Mouse (Mus musculus) Patski (cell line): ENCODE data around the gene Kcna1. TPM values are rescaled to one million over a fixed set of nuclear protein-coding genes. Genes with fewer than 3 reads are reported as not detected.

ENCODE experiments used
- ATAC-seq: fragments of 100-300 bp; one replicate; pipeline ENCODE4 v1.8.0; 2021
- CTCF ChIA-PET: fragments of 350-600 bp; sonication (Branson Sonifier 250); formaldehyde crosslinking; loops from one replicate; lab custom pipeline; 2022; ENCODE audit warnings: inconsistent platforms; lab: Charles Lee
- POLR2A ChIA-PET: fragments of 350-600 bp; sonication (Branson Sonifier 250); formaldehyde crosslinking; loops from one replicate; lab custom pipeline; 2022; ENCODE audit warnings: antibody characterized with exemption, inconsistent platforms; lab: Charles Lee
- DNase-seq: peaks from one replicate; pipeline ENCODE4 v3.0.0-alpha.2; 2011; ENCODE audit warnings: low read depth, low spot score
- H3K27me3 ChIP-seq: fragments of 371-371 bp; one replicate; pipeline ENCODE4 v1.5.1; 2021
- CTCF ChIP-seq: fragments of 100-300 bp; IDR thresholded peaks from one replicate; pipeline ENCODE4 v1.5.1; 2021
- in situ Hi-C: fragments of 300-500 bp; cut with MboI; formaldehyde crosslinking; loops from 3 replicates; pipeline ENCODE4 v1.11.1; 2018; ENCODE audit warnings: low pct_unique_long_range_greater_than_20kb, mixed read lengths
- polyA plus RNA-seq: library from polyadenylated mRNA; unstranded; gene quantifications from one replicate; pipeline ENCODE4 v1.2.3, GENCODE M21; 2021

The Kcna1 gene
- polyA plus RNA-seq, 1 experiment from 2014 or later: 0.42 TPM

- in situ Hi-C loops: no loop called here
- POLR2A ChIA-PET: interaction anchor here (0.6 kb wide), 1 partner anchor 496 kb away, joined by 5 read pairs; no protein-coding TSS in a partner anchor
- H3K27me3 ChIP-seq: peaks cover 76% of the 10 kb centered on the region
- ATAC-seq (no peak), DNase-seq (no peak)
- CTCF ChIA-PET: interaction anchor here (1.6 kb wide), 1 partner anchor 22 kb away, joined by 4 read pairs; no protein-coding TSS in a partner anchor
- no peak for TF ChIP-seq CTCF
These were observed 1.1 kb downstream of the Kcna1 start for GRCm38 (mm10) chr6:126645044-126645541.

GRCm38 (mm10) chr6:126644181-126645043, 1.8 kb downstream of the Kcna1 start:
- in situ Hi-C loops: no loop called here
- DNase-seq: no peak
- peak; percentile 49 for ATAC-seq
- peaks cover 73% of the 10 kb centered on the region for H3K27me3 ChIP-seq
- POLR2A ChIA-PET: interaction anchor here (0.6 kb wide), 1 partner anchor 495 kb away, joined by 5 read pairs; no protein-coding TSS in a partner anchor
- TF ChIP-seq CTCF: no peak
- CTCF ChIA-PET: interaction anchor here (1.6 kb wide), 1 partner anchor 22 kb away, joined by 4 read pairs; no protein-coding TSS in a partner anchor

GRCm38 (mm10) chr6:126643341-126644055, 2.7 kb downstream of the Kcna1 start:
- CTCF ChIA-PET: interaction anchor here (1.3 to 1.6 kb wide), 2 partner anchors 21 to 80 kb away, joined by 4 read pairs; no protein-coding TSS in a partner anchor
- no peak for DNase-seq
- peaks cover 78% of the 10 kb centered on the region for H3K27me3 ChIP-seq
- no peak for TF ChIP-seq CTCF
- in situ Hi-C loops: no loop called here
- no peak for ATAC-seq
- POLR2A ChIA-PET: interaction anchor here (1.0 kb wide), 1 partner anchor 74 kb away, joined by 4 read pairs; no protein-coding TSS in a partner anchor

- ATAC-seq (no peak), DNase-seq (no peak)
- in situ Hi-C loops: no loop called here
- H3K27me3 ChIP-seq: peaks cover 75% of the 10 kb centered on the region
- no peak for TF ChIP-seq CTCF
- CTCF ChIA-PET: interaction anchor here (1.3 kb wide), 1 partner anchor 79 kb away, joined by 4 read pairs; no protein-coding TSS in a partner anchor
- POLR2A ChIA-PET: interaction anchor here (1.0 kb wide), 1 partner anchor 74 kb away, joined by 4 read pairs; no protein-coding TSS in a partner anchor
These were observed 3.3 kb downstream of the Kcna1 start for GRCm38 (mm10) chr6:126642856-126643321.

GRCm38 (mm10) chr6:126628451-126628850, 17.7 kb downstream of the Kcna1 start:
- CTCF ChIA-PET: no interaction called here
- peaks cover 69% of the 10 kb centered on the region for H3K27me3 ChIP-seq
- in situ Hi-C loops: no loop called here
- no peak for TF ChIP-seq CTCF
- POLR2A ChIA-PET: interaction anchor here (0.7 kb wide), 1 partner anchor 415 kb away, joined by 3 read pairs; no protein-coding TSS in a partner anchor
- no peak for ATAC-seq
- no peak for DNase-seq

- TF ChIP-seq CTCF: no peak
- H3K27me3 ChIP-seq: peaks cover 23% of the 10 kb centered on the region
- POLR2A ChIA-PET: no interaction called here
- in situ Hi-C loops: no loop called here
- no peak for ATAC-seq
- DNase-seq: no peak
- CTCF ChIA-PET: no interaction called here
These were observed 27.7 kb downstream of the Kcna1 start for GRCm38 (mm10) chr6:126618455-126618854.

- ATAC-seq: no peak
- in situ Hi-C loops: no loop called here
- no peak for DNase-seq
- CTCF ChIA-PET: no interaction called here
- peaks cover 60% of the 10 kb centered on the region for H3K27me3 ChIP-seq
- POLR2A ChIA-PET: no interaction called here
- no peak for TF ChIP-seq CTCF
These were observed 35.4 kb downstream of the Kcna1 start for GRCm38 (mm10) chr6:126610746-126611145.

GRCm38 (mm10) chr6:126609193-126609947, 36.8 kb downstream of the Kcna1 start:
- ChIA-PET POLR2A (no interaction called here), CTCF (interaction anchor here (0.9 to 1.0 kb wide), 2 partner anchors 11 to 13 kb away, joined by 3 read pairs; no protein-coding TSS in a partner anchor)
- in situ Hi-C loops: no loop called here
- H3K27me3 ChIP-seq: peaks cover 62% of the 10 kb centered on the region
- ATAC-seq (no peak), DNase-seq (no peak)
- TF ChIP-seq CTCF: no peak

GRCm38 (mm10) chr6:126601843-126602326, 44.3 kb downstream of the Kcna1 start:
- ATAC-seq (no peak), DNase-seq (no peak)
- CTCF ChIA-PET: no interaction called here
- in situ Hi-C loops: no loop called here
- no peak for TF ChIP-seq CTCF
- POLR2A ChIA-PET: no interaction called here
- H3K27me3 ChIP-seq: peaks cover 28% of the 10 kb centered on the region
